Mouse (Mus musculus) lung, postnatal 0 days (tissue): Measurements from ENCODE around the gene Ipo5.

Experiments used
- CTCF ChIP-seq: IDR thresholded peaks from 2 replicates; pipeline ENCODE4 v1.5.1; 2016; ENCODE audit warnings: antibody characterized with exemption, mild to moderate bottlenecking
- EP300 ChIP-seq: IDR thresholded peaks from 2 replicates; pipeline ENCODE4 v1.6.1; 2016; ENCODE audit warnings: antibody characterized with exemption, mild to moderate bottlenecking, control low read depth

- TF ChIP-seq CTCF: no peak
- TF ChIP-seq EP300: no peak
These were observed 40.3 kb upstream of the Ipo5 start for GRCm38 (mm10) chr14:120870736-120871135.
